Mouse (Mus musculus) gonadal fat pad, adult 2 months (tissue): ENCODE data around the gene Borcs5. TPM values are rescaled to one million over a fixed set of nuclear protein-coding genes. Genes with fewer than 3 reads are reported as not detected.
"Not testable (repeated sequence)": the region's sequence is repeated elsewhere in the genome, so short reads cannot be mapped to it uniquely, and the experiment has no call there.

Experiments
- DNase-seq: peaks from one replicate; pipeline ENCODE4 v3.0.0-alpha.2; 2012; ENCODE audit warnings: low read depth
- polyA plus RNA-seq: library from polyadenylated mRNA; depleted of rRNA; stranded (reverse); fragments of >200 nt; gene quantifications from 2 replicates; pipeline ENCODE4 v1.2.3, GENCODE M21; 2012

Gene Borcs5
- polyA plus RNA-seq, 1 experiment = 16.8 TPM

GRCm38 (mm10) chr6:134670881-134671411 is 31.6 kb downstream of the Borcs5 start:
- no peak for DNase-seq

GRCm38 (mm10) chr6:134673712-134674111 is 34.4 kb downstream of the Borcs5 start:
- DNase-seq = not testable (repeated sequence)

GRCm38 (mm10) chr6:134677504-134677903 is 38.2 kb downstream of the Borcs5 start:
- no peak for DNase-seq

- DNase-seq = no peak
Observed at GRCm38 (mm10) chr6:134678037-134678436, 38.7 kb downstream of the Borcs5 start.

- DNase-seq = not testable (repeated sequence)
Observed at GRCm38 (mm10) chr6:134679330-134679729, 40.0 kb downstream of the Borcs5 start.

GRCm38 (mm10) chr6:134684354-134684915 is 45.1 kb downstream of the Borcs5 start:
- DNase-seq = no peak

- no peak for DNase-seq
Observed at GRCm38 (mm10) chr6:134685040-134685439, 45.7 kb downstream of the Borcs5 start.

GRCm38 (mm10) chr6:134685515-134685914 is 46.2 kb downstream of the Borcs5 start:
- no peak for DNase-seq

GRCm38 (mm10) chr6:134694498-134694897 is 55.2 kb downstream of the Borcs5 start:
- no peak for DNase-seq

GRCm38 (mm10) chr6:134694988-134695387 is 55.7 kb downstream of the Borcs5 start:
- no peak for DNase-seq

GRCm38 (mm10) chr6:134695625-134696024 is 56.3 kb downstream of the Borcs5 start:
- DNase-seq = no peak

- peak; percentile 95 for DNase-seq
Observed at GRCm38 (mm10) chr6:134696146-134696545, 56.8 kb downstream of the Borcs5 start.

GRCm38 (mm10) chr6:134696554-134696953 is 57.2 kb downstream of the Borcs5 start:
- DNase-seq = peak; percentile 67

- DNase-seq = no peak
Observed at GRCm38 (mm10) chr6:134698243-134698642, 58.9 kb downstream of the Borcs5 start.

- peak; percentile 84 for DNase-seq
Observed at GRCm38 (mm10) chr6:134700451-134701210, 61.3 kb downstream of the Borcs5 start.

- no peak for DNase-seq
Observed at GRCm38 (mm10) chr6:134701211-134701602, 61.9 kb downstream of the Borcs5 start.

GRCm38 (mm10) chr6:134702184-134702583 is 62.9 kb downstream of the Borcs5 start:
- DNase-seq = no peak

- peak; percentile 72 for DNase-seq
Observed at GRCm38 (mm10) chr6:134703053-134703690, 63.9 kb downstream of the Borcs5 start.

GRCm38 (mm10) chr6:134706467-134706866 is 67.2 kb downstream of the Borcs5 start:
- DNase-seq = no peak

GRCm38 (mm10) chr6:134710020-134710419 is 70.7 kb downstream of the Borcs5 start:
- no peak for DNase-seq

GRCm38 (mm10) chr6:134713321-134713720 is 74.0 kb downstream of the Borcs5 start:
- no peak for DNase-seq

- DNase-seq = no peak
Observed at GRCm38 (mm10) chr6:134713897-134714296, 74.6 kb downstream of the Borcs5 start.

GRCm38 (mm10) chr6:134716168-134716587 is 76.9 kb downstream of the Borcs5 start:
- DNase-seq = no peak
